Mouse (Mus musculus) neural tube, embryonic 14.5 days (tissue): ENCODE data around the gene Tecr. TPM values are rescaled to one million over a fixed set of nuclear protein-coding genes. Genes with fewer than 3 reads are reported as not detected.
"Not testable (repeated sequence)": the region's sequence is repeated elsewhere in the genome, so short reads cannot be mapped to it uniquely, and the experiment has no call there.

Experiments
- ATAC-seq: fragments of 200-750 bp; cut with Nextera tagmentation; 2 replicates; pipeline ENCODE4 v1.8.0; 2017; ENCODE audit warnings: low read depth, mild to moderate bottlenecking, moderate TSS enrichment, moderate library complexity
- H3K27ac ChIP-seq: fragments of 300-500 bp; sonication (generic); 2 replicates; pipeline ENCODE4 v1.5.1; 2014; ENCODE audit warnings: low read depth, mild to moderate bottlenecking, control low read depth, low read length, moderate library complexity, mixed read lengths
- H3K27me3 ChIP-seq: fragments of 300-500 bp; sonication (generic); 2 replicates; pipeline ENCODE4 v1.6.1; 2014; ENCODE audit warnings: low read length; ENCODE audit not compliant: control insufficient read depth, insufficient read depth
- H3K36me3 ChIP-seq: fragments of 300-500 bp; sonication (generic); 2 replicates; pipeline ENCODE4 v1.6.1; 2014; ENCODE audit warnings: low read length, mixed read lengths; ENCODE audit not compliant: control insufficient read depth, insufficient read depth
- H3K4me1 ChIP-seq: fragments of 300-500 bp; sonication (generic); 2 replicates; pipeline ENCODE4 v1.6.1; 2014; ENCODE audit warnings: low read length; ENCODE audit not compliant: control insufficient read depth, insufficient read depth
- H3K4me2 ChIP-seq: fragments of 300-500 bp; sonication (generic); 2 replicates; pipeline ENCODE4 v1.6.1; 2014; ENCODE audit warnings: mild to moderate bottlenecking, low read depth, low read length, control low read depth
- H3K4me3 ChIP-seq: fragments of 300-500 bp; sonication (generic); 2 replicates; pipeline ENCODE4 v1.5.1; 2014; ENCODE audit warnings: low read depth, low read length, control low read depth, mixed read lengths
- H3K9ac ChIP-seq: fragments of 300-500 bp; sonication (generic); replicated peaks from 2 replicates; pipeline ENCODE4 v1.6.1; 2014; ENCODE audit warnings: low read depth, mild to moderate bottlenecking, control low read depth, low read length, mixed read lengths
- H3K9me3 ChIP-seq: fragments of 300-500 bp; sonication (generic); 2 replicates; pipeline ENCODE4 v1.6.1; 2016; ENCODE audit warnings: low read length; ENCODE audit not compliant: control insufficient read depth
- WGBS: fragments of 180-500 bp; shearing (Covaris S2); extraction: QIAGEN DNeasy Blood & Tissue Kit; methylation state at CpG from one replicate; pipeline ENCODE4 v1.1.7; 2014; 5-methylcytosine and 5-hydroxymethylcytosine counted together
- polyA plus RNA-seq: library from polyadenylated mRNA; unstranded; fragments of >200 nt; fragmentation: Nextera tagmentation; extraction: Ambion mirVana; gene quantifications from 2 replicates; pipeline ENCODE4 v1.2.1, GENCODE M21; 2014

Tecr gene
- polyA plus RNA-seq, 1 experiment from 2014 or later = 1,754 TPM

- Histone ChIP-seq H3K4me1 (peaks cover 19% of the 10 kb centered on the region; the same call in 1 of the 2 replicates), H3K27ac (no peak overlapping the region), H3K9ac (no peak overlapping the region), H3K4me2 (no peak overlapping the region), H3K9me3 (no peaks in the 10 kb centered on the region), H3K27me3 (no peaks in the 10 kb centered on the region), H3K4me3 (no peak overlapping the region), H3K36me3 (peaks cover 23% of the 10 kb centered on the region)
- ATAC-seq = no peak
- whole genome bisulfite sequencing = 92% methylated on average over 5 of the region's 5 CpGs
These were observed 35.4 kb downstream of the Tecr start for GRCm38 (mm10) chr8:83572246-83572812.

- H3K4me3 ChIP-seq = no peak overlapping the region
- no peak overlapping the region for H3K9ac ChIP-seq
- H3K4me2 ChIP-seq = no peak overlapping the region
- no peaks in the 10 kb centered on the region for H3K27me3 ChIP-seq
- peaks cover 17% of the 10 kb centered on the region; the same call in 1 of the 2 replicates for H3K4me1 ChIP-seq
- peaks cover 23% of the 10 kb centered on the region for H3K36me3 ChIP-seq
- no peak for ATAC-seq
- H3K27ac ChIP-seq = no peak overlapping the region
- 95% methylated on average over 10 of the region's 10 CpGs for WGBS
- H3K9me3 ChIP-seq = no peaks in the 10 kb centered on the region
These were observed 36.0 kb downstream of the Tecr start for GRCm38 (mm10) chr8:83571791-83572190.

DNA sequence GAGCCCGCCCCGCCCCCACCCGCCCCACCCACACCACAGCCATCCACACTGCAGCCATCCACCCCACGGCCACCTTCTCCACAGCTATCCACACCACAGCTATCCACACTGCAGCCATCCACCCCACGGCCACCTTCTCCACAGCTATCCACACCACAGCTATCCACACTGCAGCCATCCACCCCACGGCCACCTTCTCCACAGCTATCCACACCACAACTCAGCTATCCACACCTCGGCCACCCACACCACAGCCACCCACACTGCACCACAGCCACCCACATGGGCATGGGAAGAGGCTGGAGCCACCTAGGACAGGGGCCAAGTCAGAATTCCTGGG, 36.8 kb downstream of the Tecr start:
- H3K36me3 ChIP-seq = peaks cover 23% of the 10 kb centered on the region

DNA sequence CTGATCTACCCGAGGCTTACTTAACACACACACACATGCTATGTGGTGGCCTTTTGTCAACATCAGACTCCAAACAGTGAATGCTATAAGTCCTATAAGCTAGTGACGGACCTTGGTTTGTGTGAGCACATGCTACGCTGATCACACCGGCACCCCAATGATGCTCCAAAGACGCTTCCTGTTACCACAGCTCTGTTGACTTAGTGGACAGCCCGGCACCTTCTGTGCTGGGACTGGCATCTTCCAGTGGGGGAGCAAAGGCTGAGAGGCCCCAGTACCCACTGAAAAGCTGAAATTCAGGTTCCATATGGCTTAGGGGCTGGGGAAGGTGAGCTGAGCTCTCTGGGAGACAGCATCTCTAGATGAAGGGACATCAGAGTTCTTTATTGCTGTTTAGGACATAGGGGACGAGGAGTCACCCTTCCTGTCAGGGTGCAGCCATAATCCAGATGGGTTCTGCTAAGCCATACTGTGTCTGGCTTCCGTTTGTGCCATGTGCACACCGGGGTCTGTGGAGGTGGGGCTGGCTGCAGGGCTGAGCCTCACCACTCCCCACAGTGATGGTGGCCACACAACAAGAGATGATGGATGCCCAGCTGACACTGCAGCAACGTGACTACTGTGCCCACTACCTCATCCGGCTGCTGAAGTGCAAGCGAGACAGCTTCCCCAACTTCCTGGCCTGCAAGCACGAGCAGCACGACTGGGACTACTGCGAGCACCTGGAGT, 37.3 kb downstream of the Tecr start:
- Histone ChIP-seq H3K27me3 (no peaks in the 10 kb centered on the region), H3K9me3 (no peaks in the 10 kb centered on the region), H3K4me3 (no peak overlapping the region), H3K36me3 (peaks cover 23% of the 10 kb centered on the region), H3K9ac (no peak overlapping the region), H3K4me1 (peaks cover 13% of the 10 kb centered on the region; the same call in 1 of the 2 replicates), H3K27ac (no peak overlapping the region), H3K4me2 (no peak overlapping the region)
- ATAC-seq = no peak
- 87% methylated on average over 15 of the region's 15 CpGs for WGBS

More for the DNA sequence above, 36.8 kb downstream of the Tecr start:
- WGBS = 95% methylated on average over 6 of the region's 7 CpGs
- peaks cover 13% of the 10 kb centered on the region; the same call in 1 of the 2 replicates for H3K4me1 ChIP-seq
- not testable (repeated sequence) for H3K4me2 ChIP-seq, H3K27ac ChIP-seq, H3K27me3 ChIP-seq, H3K9me3 ChIP-seq, H3K9ac ChIP-seq, H3K4me3 ChIP-seq, ATAC-seq

- ATAC-seq = no peak
- H3K36me3 ChIP-seq = peaks cover 23% of the 10 kb centered on the region
- no peaks in the 10 kb centered on the region for H3K27me3 ChIP-seq
- no peak overlapping the region for H3K27ac ChIP-seq
- H3K9ac ChIP-seq = no peak overlapping the region
- peaks cover 13% of the 10 kb centered on the region; the same call in 1 of the 2 replicates for H3K4me1 ChIP-seq
- H3K4me3 ChIP-seq = no peak overlapping the region
- no peaks in the 10 kb centered on the region for H3K9me3 ChIP-seq
- no peak overlapping the region for H3K4me2 ChIP-seq
- 80% methylated on average over 4 of the region's 4 CpGs for WGBS
These were observed 38.6 kb downstream of the Tecr start for GRCm38 (mm10) chr8:83569165-83569564.

GRCm38 (mm10) chr8:83568755-83569154, 39.0 kb downstream of the Tecr start:
- Histone ChIP-seq H3K9ac (no peak overlapping the region), H3K27ac (no peak overlapping the region), H3K27me3 (no peaks in the 10 kb centered on the region), H3K36me3 (peaks cover 23% of the 10 kb centered on the region), H3K4me2 (no peak overlapping the region), H3K9me3 (no peaks in the 10 kb centered on the region), H3K4me3 (no peak overlapping the region), H3K4me1 (peaks cover 13% of the 10 kb centered on the region; the same call in 1 of the 2 replicates)
- ATAC-seq = no peak
- WGBS = 84% methylated on average over 5 of the region's 5 CpGs

- H3K27ac ChIP-seq = no peak overlapping the region
- 66% methylated on average over 5 of the region's 5 CpGs for WGBS
- H3K4me3 ChIP-seq = no peak overlapping the region
- H3K4me1 ChIP-seq = peaks cover 13% of the 10 kb centered on the region; the same call in 1 of the 2 replicates
- no peak overlapping the region for H3K9ac ChIP-seq
- no peaks in the 10 kb centered on the region for H3K27me3 ChIP-seq
- ATAC-seq = no peak
- H3K9me3 ChIP-seq = no peaks in the 10 kb centered on the region
- H3K36me3 ChIP-seq = peaks cover 18% of the 10 kb centered on the region
- no peak overlapping the region for H3K4me2 ChIP-seq
These were observed 39.6 kb downstream of the Tecr start for GRCm38 (mm10) chr8:83568128-83568527.

- Histone ChIP-seq H3K36me3 (peaks cover 14% of the 10 kb centered on the region), H3K27ac (no peak overlapping the region), H3K4me3 (peak overlapping the region; percentile 61), H3K4me1 (peaks cover 13% of the 10 kb centered on the region; the same call in 1 of the 2 replicates), H3K4me2 (peak overlapping the region; percentile 92), H3K27me3 (no peaks in the 10 kb centered on the region), H3K9me3 (no peaks in the 10 kb centered on the region), H3K9ac (peak overlapping the region; percentile 75; the same call in 1 of the 2 replicates)
- WGBS = 57% methylated on average over 3 of the region's 3 CpGs
- ATAC-seq = no peak
These were observed 40.1 kb downstream of the Tecr start for GRCm38 (mm10) chr8:83567668-83568067.
